Mouse (Mus musculus) kidney, adult 11 months (tissue): ENCODE measurements around the gene Sdf4.
A peak's percentile ranks its signal among the peaks of the same experiment; 100 is the strongest.

ENCODE experiments used
- DNase-seq: peaks from one replicate; pipeline ENCODE4 v3.0.0; 2022

The Sdf4 gene

DNA sequence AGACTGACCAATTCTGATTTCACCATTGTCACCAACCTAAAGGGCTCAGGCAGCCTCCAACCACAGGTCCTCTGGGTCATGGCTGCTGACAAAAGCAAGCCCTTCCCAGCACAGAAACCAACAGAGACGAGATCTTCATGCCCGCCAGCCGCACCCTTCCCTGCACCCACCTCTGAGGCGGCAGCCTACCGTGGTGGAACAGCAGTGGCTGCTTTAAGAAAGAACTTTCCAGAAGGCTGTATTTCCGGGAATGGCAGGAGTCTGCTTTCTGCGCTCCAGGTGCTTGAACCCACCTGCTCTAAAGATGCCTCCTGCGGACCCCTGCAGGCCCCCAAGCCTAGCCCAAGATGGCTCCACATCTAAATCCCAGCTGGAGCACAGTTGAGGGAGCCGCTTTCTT, 66.2 kb downstream of the Sdf4 start:
- DNase-seq = no peak

DNA sequence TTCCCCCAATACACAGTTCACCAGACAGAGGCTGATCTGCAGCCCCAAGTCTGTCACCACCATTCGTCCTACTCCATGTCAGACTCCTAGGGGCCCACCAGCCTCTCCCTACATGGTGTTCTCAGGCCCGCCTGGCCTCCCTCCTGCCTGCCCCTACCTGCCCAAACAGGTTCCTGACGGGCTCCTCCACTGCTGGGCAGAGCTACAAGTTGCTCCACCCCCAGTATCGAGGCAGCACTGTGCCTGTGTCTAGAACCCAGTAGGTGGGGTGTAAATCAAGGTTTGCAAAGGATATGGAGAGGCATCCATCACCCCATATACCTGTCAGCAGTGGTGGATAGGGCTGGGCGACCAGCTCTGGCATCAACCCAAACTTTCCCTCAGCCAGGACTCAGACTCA, 66.6 kb downstream of the Sdf4 start, which contains the start of gene Ttll10:
Ttll10 (minus strand) TSS at position 154 of the 400 bp plus-strand sequence.
- peak; percentile 77 for DNase-seq

DNA sequence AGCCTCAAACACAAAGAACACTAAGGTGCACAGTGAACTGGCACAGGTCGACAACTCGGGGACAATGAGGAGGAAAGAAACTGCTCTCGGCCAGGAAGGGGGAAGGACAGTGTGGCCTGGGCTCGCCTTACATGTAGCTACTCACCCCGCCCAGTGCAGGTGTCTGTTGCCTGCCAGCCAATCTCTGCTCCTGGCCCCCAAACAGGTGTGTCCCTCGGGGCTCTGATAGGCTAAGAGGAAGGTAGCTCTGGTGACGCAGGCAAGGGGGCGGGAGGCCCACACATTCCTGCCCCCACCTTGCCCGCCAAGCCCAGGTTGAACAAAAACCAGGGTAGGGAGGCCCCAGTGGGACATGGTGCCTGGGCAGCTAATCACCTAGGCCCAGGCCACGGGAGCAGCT, 67.0 kb downstream of the Sdf4 start:
- peak; percentile 98 for DNase-seq
